Mouse (Mus musculus) heart, postnatal 25 days (tissue): Measurements from ENCODE around the gene Synpo2. TPM values are rescaled to one million over a fixed set of nuclear protein-coding genes. Genes with fewer than 3 reads are reported as not detected.

Experiments used
- DNase-seq: peaks from one replicate; pipeline ENCODE4 v3.0.0; 2022; ENCODE audit warnings: low spot score
- intact Hi-C: fragments of 180-260 bp; cut with DNase I; formaldehyde crosslinking; loops from one replicate; pipeline ENCODE4 v1.15.1; 2025
- total RNA-seq, 2 experiments: library from RNA; stranded (reverse); gene quantifications; 2 replicates each; pipeline ENCODE4 v1.2.3; 2021

Gene Synpo2
- total RNA-seq, 2 experiments from 2014 or later, result 75.9 to 80.6 TPM

DNA sequence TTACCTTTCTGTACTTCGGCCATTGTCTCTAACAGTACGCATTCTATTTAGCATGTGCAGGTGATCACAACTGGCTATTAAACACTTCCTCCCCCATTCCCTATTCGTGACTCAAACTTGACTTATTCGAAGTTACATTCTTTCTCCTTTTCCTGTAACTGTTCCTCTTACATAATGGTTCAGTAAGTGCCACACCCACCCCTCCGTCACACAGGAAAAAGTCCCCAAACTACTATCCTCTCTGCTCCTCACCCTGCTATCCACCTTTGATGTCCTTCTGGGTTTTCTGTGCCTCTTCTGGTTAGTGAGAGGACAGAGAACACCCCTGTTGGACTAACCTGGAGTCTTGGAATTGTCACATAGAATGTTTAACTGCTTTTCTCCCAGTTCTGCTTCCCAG, 28.6 kb downstream of the Synpo2 start:
- intact Hi-C loops, result no loop called here
- DNase-seq, result no peak

DNA sequence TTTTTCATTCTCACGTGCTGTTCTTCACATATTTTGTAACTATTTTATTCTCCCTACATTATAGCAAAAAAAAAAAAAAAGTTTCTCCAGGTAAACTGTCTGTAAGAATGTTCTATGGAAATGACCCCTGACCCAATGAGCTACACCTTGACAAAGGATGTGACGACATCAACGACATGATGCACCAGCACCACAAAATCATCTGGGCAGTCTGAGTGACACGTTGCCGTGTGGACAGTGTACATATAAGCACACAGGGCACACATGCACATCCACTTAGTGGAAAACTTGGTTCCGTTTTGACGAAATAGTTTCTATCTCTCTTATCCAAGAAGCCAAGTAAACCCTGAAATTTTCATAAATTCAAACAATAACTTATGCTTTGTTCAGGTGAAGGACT, 30.5 kb downstream of the Synpo2 start:
- intact Hi-C loops, result no loop called here

DNA sequence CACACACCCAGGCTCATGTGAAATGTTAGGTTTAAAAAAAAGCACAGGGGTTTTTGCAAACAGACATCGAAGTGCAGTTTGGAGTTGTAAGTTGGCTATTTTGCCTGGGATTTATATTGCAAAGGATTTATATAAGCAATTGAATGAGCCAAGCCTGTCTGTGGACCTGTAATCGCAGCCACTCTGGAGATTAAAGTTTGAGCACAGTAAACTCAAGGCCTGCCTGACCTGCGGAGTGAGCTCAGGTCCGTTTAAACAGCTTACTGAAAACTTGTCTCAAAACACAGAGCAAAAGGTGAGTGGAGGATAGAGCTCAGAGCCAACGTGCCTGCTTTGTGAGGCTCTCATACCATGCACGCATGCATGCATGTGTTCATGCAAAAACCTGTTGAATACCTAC, 30.9 kb downstream of the Synpo2 start:
- no peak for DNase-seq
- intact Hi-C loops, result no loop called here

More for the DNA sequence above, 30.5 kb downstream of the Synpo2 start:
- no peak for DNase-seq

DNA sequence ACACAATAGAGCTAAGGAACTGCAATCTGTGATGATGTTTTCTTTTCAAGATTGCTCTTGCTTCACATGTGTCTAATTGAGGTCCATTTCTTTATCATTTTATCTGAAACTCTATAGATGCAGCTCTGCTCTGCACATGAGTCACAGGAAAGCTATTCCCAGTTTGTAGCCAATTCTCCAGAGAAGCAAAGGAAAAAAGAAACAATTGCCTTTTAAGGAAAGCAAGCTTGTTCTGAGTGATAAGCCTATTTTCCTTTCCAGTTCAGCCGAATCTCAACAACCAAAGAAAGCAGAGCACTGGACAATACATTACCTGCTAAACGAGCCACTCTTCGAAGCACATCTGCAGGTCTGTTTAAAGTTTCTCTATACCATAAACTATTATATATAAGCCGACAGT, 31.3 kb downstream of the Synpo2 start:
- intact Hi-C loops, result no loop called here
- DNase-seq, result no peak

DNA sequence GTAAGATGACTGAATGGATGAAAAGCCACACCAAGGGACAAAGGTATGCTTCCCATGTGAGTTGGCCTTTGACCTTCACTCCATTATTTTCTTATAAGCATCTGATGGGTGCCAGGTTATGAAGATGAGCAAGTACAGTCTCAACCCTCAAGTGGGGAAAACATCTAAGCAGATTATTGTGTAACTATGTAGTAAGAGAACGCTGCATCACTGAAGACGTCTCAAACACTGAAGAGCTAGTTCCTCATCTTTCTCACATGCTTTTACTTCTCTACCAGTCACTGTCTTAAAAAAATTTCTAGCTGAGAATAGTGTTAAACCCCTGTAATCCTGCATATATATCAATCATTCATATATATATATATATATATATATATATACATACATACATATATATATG, 34.2 kb downstream of the Synpo2 start:
- DNase-seq, result no peak
- intact Hi-C loops, result no loop called here

DNA sequence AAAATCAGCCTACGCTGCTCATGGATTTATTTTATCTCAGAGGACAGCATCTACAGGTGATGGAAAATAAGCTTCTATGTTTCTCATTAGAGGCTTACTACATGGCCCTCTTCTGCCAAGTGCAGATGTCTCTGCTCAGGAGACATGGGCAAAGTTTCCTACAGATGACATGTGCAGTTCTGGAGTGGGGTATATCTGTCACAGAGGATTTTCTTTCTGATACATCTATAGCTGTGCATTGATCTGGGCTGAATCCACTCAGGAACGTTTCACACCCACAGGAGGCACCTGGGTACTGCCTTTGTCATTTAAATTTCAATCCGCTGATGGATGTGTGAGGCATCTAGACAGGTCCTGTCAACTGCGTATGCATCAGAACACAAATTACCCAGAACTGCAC, 42.2 kb downstream of the Synpo2 start:
- no peak for DNase-seq
- intact Hi-C loops, result loop anchor here (5.0 kb wide), 1 partner anchor 39 kb away; no protein-coding TSS in a partner anchor

DNA sequence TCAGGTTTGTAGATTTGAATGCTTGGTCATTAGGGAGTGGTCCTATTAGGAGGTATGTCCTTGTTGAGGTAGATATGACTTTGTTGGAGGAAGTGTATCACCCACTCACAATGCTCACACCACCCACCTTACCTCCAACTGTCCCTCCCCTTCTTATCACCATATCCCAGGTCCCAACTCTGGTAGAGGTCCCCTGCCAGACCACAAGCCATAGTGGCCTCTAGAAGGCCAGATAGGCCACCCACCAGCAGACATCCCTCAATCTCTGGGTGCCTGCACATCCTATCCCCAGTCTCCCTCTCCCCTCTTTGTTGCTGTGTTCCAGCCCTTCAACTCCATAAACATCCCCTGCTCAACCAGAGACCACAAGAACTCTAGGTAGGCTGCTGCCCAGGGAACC, 44.3 kb downstream of the Synpo2 start:
- intact Hi-C loops, result loop anchor here (5.0 kb wide), 1 partner anchor 41 kb away; no protein-coding TSS in a partner anchor
- DNase-seq, result no peak

DNA sequence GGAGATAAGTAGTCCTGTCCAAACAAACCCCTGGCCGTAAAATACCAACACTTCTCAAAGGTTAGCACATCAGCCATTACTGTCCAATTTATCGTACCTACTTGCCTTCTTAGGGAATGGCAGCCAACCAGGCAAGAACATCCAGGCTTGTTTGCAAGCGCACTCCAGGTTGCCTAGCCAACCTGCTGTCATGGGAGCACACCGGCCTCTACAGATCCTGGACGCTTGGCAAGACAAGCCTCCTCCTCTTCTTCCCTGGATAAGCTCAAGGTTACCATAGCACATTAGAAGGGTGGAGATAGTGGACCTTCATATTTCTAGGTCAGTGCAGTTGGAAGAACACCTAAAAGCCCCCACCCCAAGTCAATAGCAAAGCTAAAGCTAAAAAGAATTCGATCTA, 45.6 kb downstream of the Synpo2 start:
- no peak for DNase-seq
- intact Hi-C loops, result loop anchor here (5.0 kb wide), 1 partner anchor 42 kb away; no protein-coding TSS in a partner anchor

DNA sequence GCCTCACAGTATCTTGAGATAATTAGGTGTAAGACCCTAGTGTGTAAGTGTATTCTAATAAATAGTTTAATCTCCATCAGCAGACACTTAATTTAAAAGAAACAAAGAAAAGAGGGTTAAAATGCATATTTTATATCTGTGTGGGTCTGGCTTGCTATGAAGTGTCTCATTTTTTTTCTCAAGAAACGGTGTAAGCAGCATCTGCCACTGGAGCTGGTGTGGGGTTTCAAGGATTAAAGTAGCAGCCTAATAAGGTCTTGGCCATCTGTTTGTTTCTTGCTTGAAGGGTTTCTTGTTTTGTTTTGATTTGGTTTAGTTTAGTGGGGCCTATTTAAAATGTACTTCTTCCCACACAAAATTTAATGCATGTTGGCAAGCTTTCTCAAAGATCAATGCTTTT, 46.1 kb downstream of the Synpo2 start:
- intact Hi-C loops, result loop anchor here (5.0 kb wide), 1 partner anchor 42 kb away; no protein-coding TSS in a partner anchor
- DNase-seq, result no peak

DNA sequence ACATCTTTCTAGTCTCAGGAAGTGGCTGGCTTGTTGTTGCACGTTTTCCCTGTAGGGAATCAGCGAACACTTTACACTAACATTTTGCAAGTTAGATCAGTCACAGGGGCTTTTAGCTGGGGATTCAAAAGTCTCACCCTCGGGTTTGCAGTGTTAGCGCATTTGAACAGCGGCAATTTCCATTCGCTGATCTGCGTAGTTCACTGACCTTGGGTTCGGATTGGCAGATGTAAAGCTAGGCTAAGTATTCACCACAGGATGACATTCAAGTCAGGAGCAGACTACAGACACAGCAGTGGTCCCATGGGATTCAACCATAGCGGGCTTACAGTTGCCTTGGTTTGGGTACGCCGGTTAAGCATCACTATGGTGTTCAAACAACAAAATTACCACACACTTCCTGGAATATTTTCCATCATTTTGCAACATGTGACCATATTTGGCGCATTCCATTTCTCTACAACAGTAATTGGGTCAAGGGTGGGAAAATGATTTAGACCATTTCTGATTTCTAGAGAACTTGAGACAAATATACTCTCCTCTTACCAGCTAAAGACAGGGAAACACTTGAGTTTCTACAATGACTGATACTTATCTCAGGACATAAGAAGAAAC, 47.2 kb downstream of the Synpo2 start:
- DNase-seq, result no peak
- intact Hi-C loops, result no loop called here

DNA sequence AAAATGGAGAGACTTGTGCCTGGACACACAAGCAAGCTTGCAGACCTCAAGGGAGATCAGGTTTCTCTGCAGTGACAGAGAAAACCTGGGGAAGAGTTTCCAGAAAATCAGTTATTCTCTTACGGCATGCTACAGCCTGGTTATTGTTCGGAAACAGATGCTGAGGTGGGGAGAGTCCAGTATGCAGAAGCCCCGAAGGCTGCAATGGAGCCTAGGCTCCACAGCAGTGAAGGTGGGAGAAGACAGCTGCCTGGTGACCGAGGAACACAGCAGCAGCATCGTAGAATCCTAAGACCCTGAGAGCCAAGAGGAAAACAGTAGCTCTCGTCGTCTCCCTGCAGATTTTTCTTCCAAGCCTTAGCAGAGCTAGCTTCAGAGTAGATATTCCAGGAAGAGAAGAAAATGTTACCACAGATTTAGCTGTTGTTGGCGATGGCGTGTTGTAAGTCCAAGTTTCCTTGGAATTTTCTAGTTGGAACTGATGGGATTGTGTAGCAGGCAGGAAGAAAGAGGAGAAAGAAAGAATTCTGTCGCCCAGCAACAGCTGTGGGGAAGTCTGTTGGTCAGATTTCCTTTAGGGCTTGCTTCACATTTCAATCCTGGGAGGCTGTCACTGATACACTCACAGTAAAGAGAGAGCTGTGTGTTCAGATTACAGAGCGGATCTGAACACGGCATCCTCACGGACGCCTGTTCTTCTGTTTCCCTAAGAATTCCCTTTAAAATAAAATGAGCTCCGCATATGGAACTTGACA, 48.4 kb downstream of the Synpo2 start:
- DNase-seq, result no peak
- intact Hi-C loops, result no loop called here

DNA sequence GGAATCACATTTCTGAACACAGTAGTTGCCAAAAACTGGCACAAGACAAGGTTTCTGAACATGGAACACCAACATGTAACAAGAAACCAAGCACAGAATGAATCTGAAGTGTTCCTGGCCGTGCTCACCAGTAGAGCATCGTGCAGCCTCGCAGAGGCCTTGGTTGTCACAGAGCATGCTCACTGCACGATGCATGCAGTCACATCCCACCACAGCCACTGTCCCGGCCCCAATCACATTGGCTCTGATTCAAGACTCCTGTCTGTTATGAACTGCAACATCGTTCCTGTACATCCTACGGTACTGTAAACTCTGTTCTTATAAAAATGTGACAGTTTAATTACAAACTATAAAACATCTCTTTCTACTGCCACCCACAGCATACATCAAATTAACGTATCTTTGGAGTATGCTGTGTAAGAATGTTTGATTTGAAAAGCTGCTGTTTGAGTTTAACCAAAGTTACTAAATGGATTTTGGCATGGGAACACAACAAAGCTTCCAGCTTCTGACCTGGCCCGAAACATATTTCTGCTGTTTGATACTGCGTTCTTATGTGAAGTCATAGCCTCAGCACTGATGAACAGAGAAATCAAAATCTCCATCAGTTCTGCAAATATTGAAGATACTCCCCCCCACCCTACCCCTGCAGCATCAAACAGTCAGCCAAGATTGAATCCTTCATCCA, 50.6 kb downstream of the Synpo2 start:
- DNase-seq, result no peak
- intact Hi-C loops, result no loop called here

DNA sequence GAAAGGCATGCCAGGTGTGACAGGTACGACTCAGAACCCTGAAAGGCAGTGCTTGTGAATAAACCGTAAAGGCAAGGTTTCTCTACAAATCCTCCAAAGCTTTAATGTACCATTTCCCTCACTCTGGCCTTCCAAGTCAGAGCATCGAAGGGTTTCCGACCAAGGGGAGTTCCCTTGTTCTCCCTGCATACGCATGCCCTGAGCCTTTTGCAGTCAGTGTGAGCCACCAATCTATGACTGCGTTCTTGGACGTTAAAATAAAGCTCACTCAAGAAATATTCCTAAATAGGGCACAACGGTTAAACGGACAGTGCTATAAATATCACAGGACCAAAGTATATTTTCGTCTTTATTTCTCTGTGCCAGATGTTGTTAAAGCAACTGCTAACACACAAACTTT, 51.7 kb downstream of the Synpo2 start:
- DNase-seq, result no peak
- intact Hi-C loops, result no loop called here

DNA sequence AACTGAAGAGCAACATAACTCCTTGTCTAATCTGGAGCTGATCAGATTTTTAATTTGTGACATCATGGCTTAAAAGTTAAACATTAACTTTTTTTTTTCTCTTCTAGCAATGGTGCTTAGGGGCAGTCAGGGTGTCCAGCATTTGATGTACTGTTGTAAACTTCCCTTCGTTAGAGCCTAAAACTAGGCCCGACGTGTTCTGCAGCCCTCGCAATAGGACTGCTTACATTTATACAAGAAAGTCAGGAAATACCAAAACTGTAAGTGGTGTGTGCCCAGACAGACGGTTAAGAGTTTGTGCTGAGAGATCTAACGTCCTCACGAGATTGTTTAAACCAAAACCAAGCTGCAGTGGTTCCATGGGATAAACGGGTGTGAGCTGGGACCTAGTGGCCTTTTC, 56.4 kb downstream of the Synpo2 start:
- intact Hi-C loops, result loop anchor here (5.0 kb wide), 1 partner anchor 33 kb away; no protein-coding TSS in a partner anchor
- no peak for DNase-seq

DNA sequence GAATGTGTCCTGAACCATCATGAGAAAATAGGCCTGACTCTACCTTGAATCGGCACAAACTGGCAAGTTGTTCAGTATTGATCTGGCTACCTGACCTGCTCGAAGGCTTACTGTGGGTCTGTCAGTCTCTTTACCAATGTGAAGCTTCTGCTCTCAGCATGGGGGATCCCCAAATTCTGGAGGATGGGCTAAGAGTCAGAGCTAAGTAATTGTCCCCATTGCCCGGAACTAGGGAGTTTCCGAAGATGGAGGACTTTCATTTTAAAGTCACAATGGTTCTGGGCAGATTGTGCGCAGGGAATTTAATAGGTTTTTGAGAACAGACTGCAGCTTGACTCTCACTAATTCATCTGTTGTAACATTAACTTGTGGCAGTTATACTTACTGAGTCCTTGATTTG, 56.9 kb downstream of the Synpo2 start:
- intact Hi-C loops, result loop anchor here (5.0 kb wide), 1 partner anchor 33 kb away; no protein-coding TSS in a partner anchor
- no peak for DNase-seq

DNA sequence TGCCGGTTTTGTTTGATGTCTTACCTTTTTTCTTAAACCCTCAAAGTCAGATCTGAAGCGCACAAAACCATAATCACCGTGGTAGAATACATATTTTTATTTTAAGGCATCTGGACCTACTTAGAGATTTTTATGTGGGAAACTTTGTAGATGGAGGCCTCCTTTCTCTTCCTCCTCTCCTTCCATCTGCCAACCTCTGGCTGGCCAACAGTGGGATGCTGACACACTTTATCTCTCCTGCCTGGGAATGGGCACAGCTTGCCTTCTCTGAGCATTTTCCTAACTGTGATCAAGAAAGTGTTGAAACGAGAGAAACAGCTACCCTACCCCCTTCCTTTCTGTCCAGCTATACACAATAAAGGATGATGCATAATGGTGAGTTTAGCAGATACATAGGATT, 57.5 kb downstream of the Synpo2 start:
- intact Hi-C loops, result loop anchor here (5.0 kb wide), 1 partner anchor 34 kb away; no protein-coding TSS in a partner anchor
- DNase-seq, result no peak

DNA sequence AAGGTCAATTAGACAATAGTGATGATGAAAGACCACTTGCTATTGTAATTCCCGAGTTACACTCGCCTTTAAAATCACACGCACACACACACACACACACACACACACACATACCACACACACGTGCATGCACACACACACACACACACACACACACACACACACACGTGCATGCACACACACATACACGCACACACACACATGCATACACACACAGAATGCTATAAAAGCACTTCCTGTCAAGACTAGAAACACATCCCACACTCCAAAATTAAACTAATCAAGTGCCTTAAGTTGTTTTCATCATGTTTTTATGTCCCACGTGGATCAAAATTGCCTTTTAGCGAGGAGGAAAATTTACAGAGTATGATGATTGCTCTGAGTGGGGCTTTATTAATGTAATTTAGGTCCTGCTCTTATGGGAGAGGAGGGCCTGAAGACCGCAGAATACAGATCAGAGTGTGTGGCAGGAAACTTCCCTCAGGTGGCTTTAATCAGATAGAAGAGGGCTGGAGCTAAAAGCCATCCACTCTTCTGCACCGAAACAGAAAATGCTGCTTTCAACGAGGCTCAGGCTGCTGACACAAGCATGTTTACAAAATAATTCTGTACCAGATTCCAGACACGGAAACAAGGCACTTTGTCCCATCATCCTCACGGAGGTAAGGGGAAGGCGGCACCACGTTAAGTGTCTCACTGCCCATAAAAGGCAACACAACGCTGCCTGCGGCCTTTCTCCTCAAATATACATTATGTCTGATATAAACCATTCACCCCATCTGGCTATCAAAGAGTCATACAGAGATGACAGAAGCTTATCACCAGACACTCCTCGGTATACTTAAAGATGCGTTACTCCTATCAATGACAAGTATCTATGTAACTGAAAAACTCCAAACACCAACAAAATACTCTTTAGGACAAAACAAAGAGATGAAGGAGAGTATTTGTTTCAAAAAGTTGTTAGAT, 59.3 kb downstream of the Synpo2 start:
- intact Hi-C loops, result loop anchor here (5.0 kb wide), 1 partner anchor 36 kb away; no protein-coding TSS in a partner anchor
- DNase-seq, result no peak

DNA sequence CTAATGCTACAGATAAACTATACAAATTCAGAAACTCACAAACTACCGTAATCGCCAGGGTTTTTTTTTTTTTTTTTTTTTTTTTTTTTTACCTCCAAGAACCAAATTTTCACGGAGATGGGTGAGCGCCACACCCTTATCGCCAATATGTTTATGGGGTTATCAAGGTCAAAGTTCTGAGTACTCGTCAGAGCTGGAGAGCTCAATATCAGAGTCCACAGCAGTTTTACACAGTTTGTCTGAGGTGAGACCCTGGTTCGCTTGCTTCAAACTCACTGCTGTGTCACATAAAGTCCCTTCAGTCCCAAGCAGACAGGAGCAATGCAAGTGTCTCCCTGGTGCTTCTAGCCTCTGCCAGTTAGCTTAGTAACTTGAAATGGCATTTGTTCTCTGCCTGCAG, 60.8 kb downstream of the Synpo2 start:
- intact Hi-C loops, result loop anchor here (5.0 kb wide), 1 partner anchor 37 kb away; no protein-coding TSS in a partner anchor
- DNase-seq, result no peak

DNA sequence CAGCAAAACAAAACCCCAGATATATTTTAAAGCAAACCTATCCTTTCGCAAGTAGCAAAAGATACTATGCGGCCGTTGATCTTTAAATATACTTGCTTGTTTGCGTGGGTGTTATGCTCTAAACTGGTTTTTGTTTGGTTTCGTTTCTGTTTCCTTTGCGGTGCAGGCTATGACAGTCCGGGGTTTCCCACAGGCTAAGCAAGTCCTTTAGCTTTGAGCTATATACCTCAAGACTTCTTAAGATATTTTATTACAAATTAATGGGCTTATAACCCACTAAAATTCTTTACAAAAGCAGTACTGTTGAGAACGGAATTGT, 61.6 kb downstream of the Synpo2 start:
- DNase-seq, result no peak
- intact Hi-C loops, result no loop called here
